Mouse (Mus musculus): ENCODE measurements around the gene Olfr1156. TPM values are rescaled to one million over a fixed set of nuclear protein-coding genes. Genes with fewer than 3 reads are reported as not detected.

Olfr1156 gene
- not detected for total RNA-seq (2021)
- long read RNA-seq, experiment 1 = 0 reads
- long read RNA-seq, experiment 2 = 0 reads

DNA sequence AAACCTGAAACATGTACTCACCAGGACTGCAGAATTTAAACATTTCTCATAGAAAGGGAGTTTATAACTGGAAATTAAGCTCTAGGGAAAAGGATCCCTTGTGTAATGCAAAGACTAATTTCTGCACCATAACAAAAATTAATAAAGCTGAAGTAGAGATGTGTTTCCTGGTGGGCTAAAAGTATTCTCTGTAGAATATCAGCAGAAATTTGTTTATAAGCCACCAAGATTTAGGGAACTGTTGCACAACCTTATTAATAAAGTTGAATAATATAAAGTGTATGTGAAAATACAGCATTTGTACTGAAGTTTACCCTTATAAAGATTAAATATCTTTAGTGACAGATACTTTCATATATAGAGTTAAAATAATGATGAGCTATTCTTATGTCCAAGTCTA lies at the start of gene Olfr1156:
Gene Olfr1156 (minus strand): TSS at position 101 of the 400 bp plus-strand sequence.
- DNase-seq = no peak
- intact Hi-C loops (cut with DNase I) = no loop called here

DNA sequence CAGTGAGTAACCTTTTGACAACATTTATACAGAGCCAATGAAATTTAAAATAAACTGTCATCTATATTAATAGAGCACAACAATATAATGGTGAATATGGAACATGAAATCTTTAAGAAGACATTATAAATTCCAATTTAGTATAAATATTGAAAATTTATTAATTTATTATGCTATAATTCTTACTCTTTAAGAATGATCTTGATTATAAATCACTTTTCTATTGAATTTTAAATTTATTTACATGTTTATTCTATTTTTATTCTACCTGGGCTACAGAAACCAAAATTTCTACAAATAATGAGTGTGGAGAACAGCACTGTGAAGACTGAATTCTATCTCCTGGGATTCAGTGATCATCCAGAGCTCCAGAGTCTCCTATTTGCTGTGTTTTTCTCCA lies 36.9 kb upstream of the Olfr1156 start, which contains the start of gene Olfr1158:
Gene Olfr1158 (plus strand): TSS at position 301 of the 400 bp plus-strand sequence.
- no peak for DNase-seq
- intact Hi-C loops (cut with DNase I) = no loop called here

DNA sequence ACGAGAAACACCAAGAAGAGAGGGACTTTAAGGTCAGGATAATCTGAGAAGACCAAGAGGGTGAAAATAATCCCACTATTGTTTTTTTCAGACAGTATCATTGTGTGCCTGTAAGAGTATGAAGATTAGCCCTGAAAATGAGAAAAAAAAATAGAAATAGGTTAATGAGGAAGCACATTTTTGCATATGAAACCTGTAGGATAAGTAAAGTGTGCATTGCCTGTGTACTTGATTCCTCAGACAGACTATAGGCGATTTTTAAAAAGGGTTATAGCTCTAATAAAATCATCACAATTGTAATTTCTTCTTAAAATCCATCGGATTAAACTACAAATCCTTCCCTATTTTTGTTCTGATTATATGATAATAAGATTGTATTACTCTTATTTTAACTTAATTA lies 21.7 kb upstream of the Olfr1156 start, which contains the start of gene Olfr74:
Gene Olfr74 (minus strand): TSS at position 101 of the 400 bp plus-strand sequence.
- DNase-seq = no peak
- intact Hi-C loops (cut with DNase I) = no loop called here

DNA sequence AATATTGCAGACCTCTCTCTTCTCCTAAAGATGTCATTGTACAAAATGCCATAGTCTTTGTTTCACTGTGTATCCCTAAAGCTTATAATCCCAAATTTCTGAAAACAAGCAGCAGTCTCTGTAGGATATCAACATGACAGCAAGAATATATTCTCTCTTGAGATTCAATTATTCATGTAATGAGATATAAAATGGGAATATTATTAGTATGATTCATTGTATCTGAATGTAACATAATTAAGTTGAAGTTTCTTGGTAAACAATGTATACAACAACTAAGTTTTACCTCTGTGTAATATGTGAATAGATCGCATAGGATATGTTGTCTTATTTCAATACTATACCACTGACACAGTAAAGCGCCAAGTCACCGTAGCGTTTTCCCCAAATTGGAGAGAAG lies 15.3 kb upstream of the Olfr1156 start, which contains the start of gene Olfr1157:
Gene Olfr1157 (minus strand): TSS at position 101 of the 400 bp plus-strand sequence.
- no peak for DNase-seq
- intact Hi-C loops (cut with DNase I) = no loop called here

DNA sequence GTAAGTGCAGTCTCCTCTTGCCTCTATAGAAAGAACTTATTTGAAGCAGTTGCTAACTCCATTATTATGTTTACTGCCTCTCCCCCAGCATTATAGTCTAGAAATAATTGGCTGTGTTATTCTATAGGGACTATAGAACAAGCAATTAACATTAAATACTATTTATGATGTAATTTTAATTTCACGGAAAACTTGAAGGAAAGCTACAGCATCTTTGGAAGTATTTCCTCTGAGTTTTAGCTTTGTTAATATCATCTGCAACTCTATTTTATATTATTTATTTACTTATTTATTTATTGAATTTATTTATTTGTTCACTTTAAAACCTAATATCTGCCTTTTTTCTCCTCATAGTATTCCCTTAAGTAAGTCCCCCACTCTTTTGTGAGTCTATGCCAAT lies 7.9 kb downstream of the Olfr1156 start, which contains the start of gene Olfr1155:
Gene Olfr1155 (minus strand): TSS at position 101 of the 400 bp plus-strand sequence.
- DNase-seq = no peak
- intact Hi-C loops (cut with DNase I) = no loop called here

DNA sequence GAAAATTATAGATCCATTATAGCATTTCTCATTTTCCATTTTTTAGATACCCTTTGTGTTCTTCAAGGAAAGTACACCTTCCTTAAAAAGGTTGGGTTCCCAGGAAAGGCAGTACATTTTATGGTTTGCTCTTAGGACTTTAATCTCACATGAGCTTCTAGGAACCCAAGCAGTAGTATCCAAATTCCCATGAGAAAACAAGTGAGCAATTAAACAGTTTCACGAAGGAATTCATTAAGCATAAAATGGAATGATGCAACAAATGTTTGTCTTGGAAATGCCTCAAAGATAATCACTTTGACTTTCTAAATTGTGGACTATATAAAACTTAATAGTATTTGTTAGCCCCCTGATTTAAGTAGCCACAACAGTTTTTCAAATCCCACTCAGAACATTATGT lies 47.8 kb downstream of the Olfr1156 start, which contains the start of gene Olfr1154:
Gene Olfr1154 (minus strand): TSS at position 101 of the 400 bp plus-strand sequence.
- intact Hi-C loops (cut with DNase I) = no loop called here
- no peak for DNase-seq

Other genes starting within 250 kb of the Olfr1156 start
- gene Olfr1137, start 239.9 kb downstream of the Olfr1156 start, total RNA-seq (2021) = not detected
- not detected for gene Olfr1138, start 213.1 kb downstream of the Olfr1156 start, total RNA-seq (2021)
- gene Olfr1140, start 209.3 kb downstream of the Olfr1156 start, total RNA-seq (2021) = not detected
- not detected for gene Olfr1141, start 199.1 kb downstream of the Olfr1156 start, total RNA-seq (2021)
- not detected for gene Olfr152, start 173.6 kb downstream of the Olfr1156 start, total RNA-seq (2021)
- gene Olfr1143, start 152.5 kb downstream of the Olfr1156 start, total RNA-seq (2021) = not detected
- gene Olfr1145, start 143.3 kb downstream of the Olfr1156 start, total RNA-seq (2021) = not detected
- not detected for gene Olfr1148, start 122.6 kb downstream of the Olfr1156 start, total RNA-seq (2021)
- gene Olfr1150-ps1, start 109.1 kb downstream of the Olfr1156 start, total RNA-seq (2021) = not detected
- not detected for gene Olfr1151, start 97.2 kb downstream of the Olfr1156 start, total RNA-seq (2021)
- not detected for gene Olfr1152, start 86.6 kb downstream of the Olfr1156 start, total RNA-seq (2021)
- gene Olfr1153, start 58.1 kb downstream of the Olfr1156 start, total RNA-seq (2021) = not detected
- not detected for gene Olfr1154, start 47.9 kb downstream of the Olfr1156 start, total RNA-seq (2021)
- not detected for gene Olfr1155, start 8.0 kb downstream of the Olfr1156 start, total RNA-seq (2021)
- not detected for gene Olfr1157, start 15.2 kb upstream of the Olfr1156 start, total RNA-seq (2021)
- not detected for gene Olfr74, start 21.6 kb upstream of the Olfr1156 start, total RNA-seq (2021)
- gene Olfr1158, start 37.0 kb upstream of the Olfr1156 start, total RNA-seq (2021) = not detected
- gene Olfr1160, start 55.2 kb upstream of the Olfr1156 start, total RNA-seq (2021) = not detected
- gene Olfr1161, start 69.7 kb upstream of the Olfr1156 start, total RNA-seq (2021) = not detected
- gene Olfr73, start 84.6 kb upstream of the Olfr1156 start, total RNA-seq (2021) = not detected
- gene Olfr1162, start 98.0 kb upstream of the Olfr1156 start, total RNA-seq (2021) = not detected
- not detected for gene Olfr1163, start 118.7 kb upstream of the Olfr1156 start, total RNA-seq (2021)
- gene Olfr1164, start 140.9 kb upstream of the Olfr1156 start, total RNA-seq (2021) = not detected
- not detected for gene Olfr1166, start 175.2 kb upstream of the Olfr1156 start, total RNA-seq (2021)
- not detected for gene Olfr1167, start 202.1 kb upstream of the Olfr1156 start, total RNA-seq (2021)
- gene Olfr1168, start 228.8 kb upstream of the Olfr1156 start, total RNA-seq (2021) = not detected

Data from heart, postnatal 14 days (tissue).